Mouse (Mus musculus) neural tube, embryonic 15.5 days (tissue): ENCODE data around the gene Gpr158. TPM values are rescaled to one million over a fixed set of nuclear protein-coding genes. Genes with fewer than 3 reads are reported as not detected.
"Not testable (repeated sequence)": the region's sequence is repeated elsewhere in the genome, so short reads cannot be mapped to it uniquely, and the experiment has no call there.

ENCODE experiments used
- ATAC-seq: fragments of 200-750 bp; cut with Nextera tagmentation; 2 replicates; pipeline ENCODE4 v1.8.0; 2017; ENCODE audit warnings: mild to moderate bottlenecking, moderate TSS enrichment, moderate library complexity; ENCODE audit not compliant: low FRiP score
- H3K27ac ChIP-seq: fragments of 300-500 bp; sonication (generic); replicated peaks from 2 replicates; pipeline ENCODE4 v1.5.1; 2015; ENCODE audit warnings: mild to moderate bottlenecking, inconsistent platforms
- H3K27me3 ChIP-seq: fragments of 300-500 bp; sonication (generic); replicated peaks from 2 replicates; pipeline ENCODE4 v1.6.1; 2015; ENCODE audit warnings: inconsistent platforms
- H3K36me3 ChIP-seq: fragments of 300-500 bp; sonication (generic); 2 replicates; pipeline ENCODE4 v1.6.1; 2015; ENCODE audit warnings: inconsistent platforms
- H3K4me1 ChIP-seq: fragments of 300-500 bp; sonication (generic); 2 replicates; pipeline ENCODE4 v1.6.1; 2015; ENCODE audit warnings: inconsistent platforms
- H3K4me2 ChIP-seq: fragments of 300-500 bp; sonication (generic); 2 replicates; pipeline ENCODE4 v1.6.1; 2015; ENCODE audit warnings: inconsistent platforms, mild to moderate bottlenecking, moderate library complexity
- H3K4me3 ChIP-seq: fragments of 300-500 bp; sonication (generic); replicated peaks from 2 replicates; pipeline ENCODE4 v1.5.1; 2015; ENCODE audit warnings: mild to moderate bottlenecking, inconsistent platforms
- H3K9ac ChIP-seq: fragments of 300-500 bp; sonication (generic); replicated peaks from 2 replicates; pipeline ENCODE4 v1.6.1; 2015; ENCODE audit warnings: mild to moderate bottlenecking, inconsistent platforms
- H3K9me3 ChIP-seq: fragments of 300-500 bp; sonication (generic); replicated peaks from 2 replicates; pipeline ENCODE4 v1.6.1; 2016; ENCODE audit warnings: inconsistent platforms
- WGBS: fragments of 180-500 bp; shearing (Covaris S2); methylation state at CpG from one replicate; pipeline ENCODE4 v1.1.7; 2015; ENCODE audit warnings: mixed read lengths; 5-methylcytosine and 5-hydroxymethylcytosine counted together
- polyA plus RNA-seq: library from polyadenylated mRNA; unstranded; fragments of >200 nt; fragmentation: Nextera tagmentation; extraction: Ambion mirVana; gene quantifications from 2 replicates; pipeline ENCODE4 v1.2.1, GENCODE M21; 2015

Gene Gpr158
- polyA plus RNA-seq, 1 experiment from 2014 or later, result 4.8 TPM

DNA sequence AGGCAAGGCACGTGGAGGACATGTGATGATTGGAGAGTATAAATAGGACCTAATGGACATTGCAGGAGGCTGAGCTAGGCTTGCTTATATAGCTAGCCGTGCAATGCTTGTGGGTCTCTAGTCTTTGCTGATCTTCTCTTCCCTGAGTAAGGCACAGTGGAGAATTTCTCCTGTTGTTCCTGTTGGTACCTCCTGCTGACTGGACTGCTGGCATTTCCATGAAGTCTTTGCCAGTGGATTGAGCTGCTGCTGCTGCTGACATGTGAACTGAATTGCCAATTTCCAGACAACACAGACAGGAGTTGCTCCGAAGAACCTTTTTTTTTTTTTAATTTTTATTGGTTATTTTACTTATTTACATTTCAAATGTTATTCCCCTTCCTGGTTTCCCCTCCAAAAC, 41.5 kb downstream of the Gpr158 start:
- H3K36me3 ChIP-seq, result no peaks in the 10 kb centered on the region
- 80% methylated on average over 3 of the region's 3 CpGs for WGBS

DNA sequence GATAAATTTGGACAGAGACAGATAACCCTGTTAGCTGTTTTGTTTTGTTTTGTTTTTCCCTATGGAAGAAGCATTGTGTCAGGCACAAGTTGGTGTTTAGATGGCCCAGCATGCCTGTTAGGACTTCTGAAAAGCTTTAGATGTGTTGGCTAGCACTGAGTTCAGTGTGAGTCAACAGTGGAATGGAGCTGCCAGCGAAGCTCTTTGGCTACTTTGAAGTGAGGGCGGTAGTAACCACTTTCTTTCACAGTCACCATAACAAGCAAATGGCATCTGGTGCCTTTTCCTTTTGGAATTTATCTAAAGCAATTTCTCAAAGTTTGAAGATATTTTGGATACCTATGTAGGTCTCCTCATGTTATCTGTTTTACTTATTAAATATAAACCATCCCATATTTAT, 62.9 kb downstream of the Gpr158 start:
- no peak overlapping the region for H3K4me2 ChIP-seq
- ATAC-seq, result no peak
- no peaks in the 10 kb centered on the region for H3K27me3 ChIP-seq
- no peak overlapping the region for H3K9ac ChIP-seq
- H3K27ac ChIP-seq, result no peak overlapping the region
- H3K36me3 ChIP-seq, result no peaks in the 10 kb centered on the region
- H3K9me3 ChIP-seq, result no peaks in the 10 kb centered on the region
- no peak overlapping the region for H3K4me3 ChIP-seq
- WGBS, result 67% methylated on average over 2 of the region's 2 CpGs
- no peaks in the 10 kb centered on the region for H3K4me1 ChIP-seq

More for the DNA sequence above, 41.5 kb downstream of the Gpr158 start:
- Histone ChIP-seq H3K27me3 (no peaks in the 10 kb centered on the region), H3K27ac (no peak overlapping the region), H3K9me3 (no peaks in the 10 kb centered on the region), H3K4me2 (no peak overlapping the region), H3K4me1 (no peaks in the 10 kb centered on the region), H3K9ac (no peak overlapping the region), H3K4me3 (no peak overlapping the region)
- ATAC-seq, result no peak

GRCm38 (mm10) chr2:21431182-21431581, 63.8 kb downstream of the Gpr158 start:
- Histone ChIP-seq H3K4me1 (no peaks in the 10 kb centered on the region), H3K27ac (no peak overlapping the region), H3K9me3 (no peaks in the 10 kb centered on the region), H3K4me2 (no peak overlapping the region), H3K36me3 (no peaks in the 10 kb centered on the region), H3K4me3 (no peak overlapping the region), H3K9ac (no peak overlapping the region), H3K27me3 (no peaks in the 10 kb centered on the region)
- no peak for ATAC-seq
- 52% methylated on average over 6 of the region's 6 CpGs for WGBS

GRCm38 (mm10) chr2:21439626-21440025, 72.3 kb downstream of the Gpr158 start:
- H3K36me3 ChIP-seq, result no peaks in the 10 kb centered on the region
- H3K4me2 ChIP-seq, result no peak overlapping the region
- H3K27me3 ChIP-seq, result no peaks in the 10 kb centered on the region
- no peak overlapping the region for H3K4me3 ChIP-seq
- no peak for ATAC-seq
- no peak overlapping the region for H3K9ac ChIP-seq
- no peak overlapping the region for H3K27ac ChIP-seq
- WGBS, result 76% methylated on average over 3 of the region's 3 CpGs
- no peaks in the 10 kb centered on the region for H3K9me3 ChIP-seq
- H3K4me1 ChIP-seq, result no peaks in the 10 kb centered on the region

GRCm38 (mm10) chr2:21460606-21461005, 93.3 kb downstream of the Gpr158 start:
- H3K27ac ChIP-seq, H3K9ac ChIP-seq, H3K9me3 ChIP-seq, H3K4me1 ChIP-seq, H3K4me2 ChIP-seq, H3K36me3 ChIP-seq, H3K27me3 ChIP-seq, H3K4me3 ChIP-seq, ATAC-seq: not testable (repeated sequence)
- 84% methylated on average over 4 of the region's 4 CpGs for WGBS

- Histone ChIP-seq H3K4me3 (no peak overlapping the region), H3K27ac (no peak overlapping the region), H3K4me2 (no peak overlapping the region), H3K9me3 (no peaks in the 10 kb centered on the region), H3K36me3 (no peaks in the 10 kb centered on the region), H3K9ac (no peak overlapping the region), H3K27me3 (no peaks in the 10 kb centered on the region), H3K4me1 (no peaks in the 10 kb centered on the region)
- ATAC-seq, result no peak
- WGBS, result 89% methylated on average over 2 of the region's 2 CpGs
Observed at GRCm38 (mm10) chr2:21474957-21475356, 107.6 kb downstream of the Gpr158 start.

GRCm38 (mm10) chr2:21496881-21497280, 129.5 kb downstream of the Gpr158 start:
- ATAC-seq, result no peak
- H3K9me3 ChIP-seq, result no peaks in the 10 kb centered on the region
- H3K4me3 ChIP-seq, result no peak overlapping the region
- H3K27me3 ChIP-seq, result no peaks in the 10 kb centered on the region
- WGBS, result 85% methylated on average over 3 of the region's 3 CpGs
- no peak overlapping the region for H3K27ac ChIP-seq
- H3K36me3 ChIP-seq, result no peaks in the 10 kb centered on the region
- no peak overlapping the region for H3K9ac ChIP-seq
- no peak overlapping the region for H3K4me2 ChIP-seq
- no peaks in the 10 kb centered on the region for H3K4me1 ChIP-seq

DNA sequence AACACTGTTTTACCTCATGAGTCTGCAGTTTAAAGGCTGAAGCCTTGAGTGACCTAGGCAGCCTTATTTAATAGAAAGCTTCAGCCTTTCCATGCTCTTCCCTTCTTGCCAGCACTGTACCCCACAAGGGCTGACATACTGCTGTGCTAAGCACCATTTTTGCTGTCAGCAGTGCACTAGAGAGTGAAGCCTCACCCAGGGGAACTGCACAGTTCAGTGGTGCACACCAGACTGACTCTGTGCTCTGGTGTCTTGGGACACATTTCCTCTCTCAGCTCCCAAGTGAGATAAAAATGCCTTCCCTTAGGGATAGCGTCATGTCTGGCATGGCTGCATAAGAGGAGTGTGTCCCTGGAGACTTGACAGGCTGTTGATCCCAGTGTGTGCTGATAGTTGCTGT, 130.6 kb downstream of the Gpr158 start:
- Histone ChIP-seq H3K4me1 (no peaks in the 10 kb centered on the region), H3K27ac (no peak overlapping the region), H3K9ac (no peak overlapping the region), H3K9me3 (no peaks in the 10 kb centered on the region), H3K4me3 (no peak overlapping the region), H3K4me2 (no peak overlapping the region), H3K27me3 (no peaks in the 10 kb centered on the region), H3K36me3 (no peaks in the 10 kb centered on the region)
- ATAC-seq, result no peak; the same call in 1 of the 2 replicates
- 70% methylated on average over 1 of the region's 1 CpGs for WGBS

GRCm38 (mm10) chr2:21499399-21499798, 132.1 kb downstream of the Gpr158 start:
- Histone ChIP-seq H3K27ac (no peak overlapping the region), H3K4me2 (no peak overlapping the region), H3K4me3 (no peak overlapping the region), H3K27me3 (no peaks in the 10 kb centered on the region), H3K9ac (no peak overlapping the region), H3K36me3 (no peaks in the 10 kb centered on the region), H3K4me1 (no peaks in the 10 kb centered on the region), H3K9me3 (no peaks in the 10 kb centered on the region)
- WGBS, result 87% methylated on average over 2 of the region's 2 CpGs
- no peak for ATAC-seq

DNA sequence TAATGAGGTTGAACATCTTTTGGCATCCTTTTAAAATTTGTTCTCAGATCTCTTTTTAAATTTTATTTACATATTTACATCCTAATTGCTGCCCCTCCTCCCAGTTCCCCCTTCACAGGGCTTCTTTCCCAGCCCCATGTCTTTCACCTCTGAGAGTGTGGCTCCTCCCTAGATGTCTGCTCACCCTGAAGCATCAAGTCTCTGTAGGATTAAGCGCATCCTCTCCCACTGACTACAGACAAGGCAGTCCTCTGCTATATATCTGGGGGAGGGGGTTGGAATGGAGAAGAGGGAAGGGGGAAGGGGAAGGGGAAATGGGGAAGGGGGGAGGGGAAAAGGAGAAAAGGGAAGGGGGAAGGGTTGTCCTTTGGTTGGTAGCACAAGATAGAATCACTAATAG, 140.1 kb downstream of the Gpr158 start:
- Histone ChIP-seq H3K4me1 (no peaks in the 10 kb centered on the region), H3K4me3 (no peak overlapping the region), H3K4me2 (no peak overlapping the region), H3K36me3 (no peaks in the 10 kb centered on the region), H3K27ac (no peak overlapping the region), H3K9me3 (no peaks in the 10 kb centered on the region), H3K27me3 (no peaks in the 10 kb centered on the region), H3K9ac (no peak overlapping the region)
- no peak for ATAC-seq
- 59% methylated on average over 1 of the region's 1 CpGs for WGBS

DNA sequence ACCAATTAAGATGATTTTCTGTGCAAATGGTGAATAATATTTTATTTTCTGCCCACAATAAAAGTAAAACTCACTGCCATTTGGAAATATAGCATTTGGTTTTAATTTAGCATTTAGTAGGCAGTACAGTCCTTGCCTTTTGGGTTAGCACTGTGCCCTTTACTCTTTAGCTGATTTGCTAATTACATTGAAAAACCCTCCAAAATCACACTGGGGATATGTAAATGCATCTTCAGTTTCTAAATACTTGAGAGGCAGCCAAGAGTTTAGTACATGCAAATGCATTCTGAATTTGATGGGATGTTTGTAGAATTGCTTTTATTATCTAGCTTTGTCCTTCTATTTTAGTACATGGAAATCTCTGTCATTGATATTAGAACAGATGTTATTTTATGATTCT, 163.4 kb downstream of the Gpr158 start:
- no peak overlapping the region for H3K9ac ChIP-seq
- H3K4me1 ChIP-seq, result no peaks in the 10 kb centered on the region
- H3K4me3 ChIP-seq, result no peak overlapping the region
- no peaks in the 10 kb centered on the region for H3K27me3 ChIP-seq
- H3K36me3 ChIP-seq, result no peaks in the 10 kb centered on the region
- no peak overlapping the region for H3K4me2 ChIP-seq
- no peak overlapping the region for H3K27ac ChIP-seq
- no peak for ATAC-seq
- H3K9me3 ChIP-seq, result 0 out of 2 replicates have a peak, but pooled peaks cover 3% of the 10 kb centered on the region

- WGBS, result 70% methylated on average over 6 of the region's 6 CpGs
- no peaks in the 10 kb centered on the region for H3K36me3 ChIP-seq
- no peak overlapping the region for H3K4me3 ChIP-seq
- ATAC-seq, result no peak
- no peak overlapping the region for H3K9ac ChIP-seq
- H3K4me1 ChIP-seq, result no peaks in the 10 kb centered on the region
- H3K27me3 ChIP-seq, result no peaks in the 10 kb centered on the region
- no peak overlapping the region for H3K27ac ChIP-seq
- no peaks in the 10 kb centered on the region for H3K9me3 ChIP-seq
- H3K4me2 ChIP-seq, result no peak overlapping the region
Observed at GRCm38 (mm10) chr2:21619180-21619579, 251.8 kb downstream of the Gpr158 start.

- ATAC-seq, result no peak
- no peaks in the 10 kb centered on the region for H3K4me1 ChIP-seq
- H3K27me3 ChIP-seq, result no peaks in the 10 kb centered on the region
- H3K4me3 ChIP-seq, result no peak overlapping the region
- 88% methylated on average over 1 of the region's 1 CpGs for WGBS
- no peak overlapping the region for H3K4me2 ChIP-seq
- no peak overlapping the region for H3K27ac ChIP-seq
- no peaks in the 10 kb centered on the region for H3K36me3 ChIP-seq
- no peak overlapping the region for H3K9ac ChIP-seq
- no peaks in the 10 kb centered on the region for H3K9me3 ChIP-seq
Observed at GRCm38 (mm10) chr2:21632136-21632535, 264.8 kb downstream of the Gpr158 start.
